Comparison of ENCODE assay signal across 24 mouse cellular contexts in the genomic region with DNA sequence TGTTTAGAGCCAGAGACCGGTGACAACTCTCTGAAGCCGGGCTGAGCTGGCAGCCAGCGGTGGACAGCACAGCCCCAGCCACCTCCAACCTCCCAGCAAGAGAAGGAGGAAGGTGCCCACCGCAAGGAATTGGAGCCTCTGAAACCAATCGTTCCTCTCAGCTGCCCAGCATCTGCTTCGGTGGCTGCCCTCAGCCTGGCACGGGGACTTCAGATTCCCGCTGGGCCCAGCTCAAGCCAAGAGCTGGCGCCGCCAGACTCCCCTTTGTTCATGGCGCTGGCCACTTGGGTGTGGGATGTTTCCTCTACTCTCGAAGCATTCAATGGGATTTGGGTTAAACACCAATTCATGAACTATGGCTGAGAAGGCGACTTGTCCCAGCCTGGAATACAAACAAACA.
DNase-seq lines count a peak whose midpoint lies in the region; ATAC-seq lines count a peak whose summit lies in the region.
"Had no signal": no experiment of that assay in that cellular context is flagged by ENCODE, and none has a peak within 500 bp of the region (broad histone marks: within the 10 kb centered on the region; RNA-seq: fewer than 3 reads in every experiment).

No protein-coding gene starts in this region.

- DNase-seq in gastrocnemius, postnatal 10 days = peak; percentile 20
- DNase-seq in gastrocnemius, adult 18-20 months (ENCODE audit: low spot score) = no peak
- DNase-seq in hindbrain, embryonic 14.5 days (ENCODE audit: low spot score) = no peak
- no peak for DNase-seq in midbrain, embryonic 10.5 days (ENCODE audit: low spot score)
- DNase-seq: adrenal gland, postnatal 25 days; B cell, adult 2 months; cerebellum, adult 8-10 months; kidney, adult 11 months; kidney, postnatal 14 days; liver, postnatal 0 days; lung, postnatal 36 days; retina, postnatal 1 day; right cerebral cortex, postnatal 25 days had no signal

- no peaks in the 10 kb centered on the region for H3K4me1 ChIP-seq in hindbrain, embryonic 15.5 days (replicated peaks)
- no peaks in the 10 kb centered on the region for H3K4me1 ChIP-seq in hindbrain, embryonic 14.5 days (replicated peaks; ENCODE audit: control insufficient read depth, insufficient read depth, low read length)
- no peaks in the 10 kb centered on the region for H3K4me1 ChIP-seq in midbrain, embryonic 10.5 days
- no peaks in the 10 kb centered on the region for H3K4me1 ChIP-seq in midbrain, embryonic 16.5 days (ENCODE audit: control insufficient read depth, insufficient read depth, low read length)
- H3K4me1 ChIP-seq: forebrain, embryonic 12.5 days; liver, embryonic 12.5 days; midbrain, embryonic 13.5 days; neural tube, embryonic 15.5 days; stomach, embryonic 15.5 days had no signal

- H3K4me2 ChIP-seq in hindbrain, embryonic 15.5 days = no peak overlapping the region
- no peak overlapping the region for H3K4me2 ChIP-seq in hindbrain, embryonic 14.5 days (replicated peaks)
- no peak overlapping the region for H3K4me2 ChIP-seq in midbrain, embryonic 16.5 days (ENCODE audit: low read length)
- H3K4me2 ChIP-seq: forebrain, embryonic 12.5 days; heart, embryonic 11.5 days; liver, embryonic 12.5 days; midbrain, embryonic 13.5 days; neural tube, embryonic 15.5 days; stomach, embryonic 15.5 days had no signal

- H3K27me3 ChIP-seq in hindbrain, embryonic 15.5 days = no peaks in the 10 kb centered on the region
- no peaks in the 10 kb centered on the region for H3K27me3 ChIP-seq in hindbrain, embryonic 14.5 days (ENCODE audit: control insufficient read depth, insufficient read depth, low read length)
- no peaks in the 10 kb centered on the region for H3K27me3 ChIP-seq in midbrain, embryonic 10.5 days (ENCODE audit: low read depth, poor library complexity, severe bottlenecking)
- H3K27me3 ChIP-seq in midbrain, embryonic 16.5 days (ENCODE audit: control insufficient read depth, insufficient read depth, low read depth, low read length) = no peaks in the 10 kb centered on the region
- H3K27me3 ChIP-seq: forebrain, embryonic 12.5 days; liver, embryonic 12.5 days; midbrain, embryonic 13.5 days; neural tube, embryonic 15.5 days; stomach, embryonic 15.5 days had no signal

- WGBS in hindbrain, embryonic 15.5 days = 77% methylated on average over 13 of the region's 13 CpGs
- 79% methylated on average over 13 of the region's 13 CpGs for WGBS in hindbrain, embryonic 14.5 days
- 86% methylated on average over 13 of the region's 13 CpGs for WGBS in midbrain, embryonic 10.5 days
- WGBS in midbrain, embryonic 16.5 days = 83% methylated on average over 13 of the region's 13 CpGs

- H3K9me3 ChIP-seq in hindbrain, embryonic 15.5 days = no peaks in the 10 kb centered on the region
- H3K9me3 ChIP-seq in hindbrain, embryonic 14.5 days (ENCODE audit: control insufficient read depth, low read length) = no peaks in the 10 kb centered on the region
- H3K9me3 ChIP-seq in midbrain, embryonic 10.5 days (replicated peaks) = no peaks in the 10 kb centered on the region
- H3K9me3 ChIP-seq in midbrain, embryonic 16.5 days (replicated peaks; ENCODE audit: control insufficient read depth, low read length, poor library complexity, severe bottlenecking) = no peaks in the 10 kb centered on the region
- H3K9me3 ChIP-seq: forebrain, embryonic 12.5 days; liver, embryonic 12.5 days; midbrain, embryonic 13.5 days; neural tube, embryonic 15.5 days; stomach, embryonic 15.5 days had no signal

- no peak overlapping the region for H3K9ac ChIP-seq in hindbrain, embryonic 15.5 days
- H3K9ac ChIP-seq in hindbrain, embryonic 14.5 days = no peak overlapping the region
- no peak overlapping the region for H3K9ac ChIP-seq in midbrain, embryonic 16.5 days (ENCODE audit: low read depth, low read length)
- H3K9ac ChIP-seq: forebrain, embryonic 12.5 days; liver, embryonic 12.5 days; liver, postnatal 0 days; midbrain, embryonic 13.5 days; neural tube, embryonic 15.5 days; stomach, embryonic 15.5 days had no signal

- H3K27ac ChIP-seq in hindbrain, embryonic 15.5 days (replicated peaks) = no peak overlapping the region
- no peak overlapping the region for H3K27ac ChIP-seq in hindbrain, embryonic 14.5 days
- 0 out of 2 replicates have a peak overlapping the region, but pooled peaks have one; percentile 23 for H3K27ac ChIP-seq in midbrain, embryonic 10.5 days (replicated peaks)
- H3K27ac ChIP-seq in midbrain, embryonic 16.5 days (ENCODE audit: low read length) = no peak overlapping the region
- H3K27ac ChIP-seq: forebrain, embryonic 12.5 days; left cerebral cortex, adult 2 months; liver, embryonic 12.5 days; midbrain, embryonic 13.5 days; neural tube, embryonic 15.5 days; stomach, embryonic 15.5 days had no signal

- no peak overlapping the region for H3K4me3 ChIP-seq in hindbrain, embryonic 15.5 days
- H3K4me3 ChIP-seq in hindbrain, embryonic 14.5 days (replicated peaks; ENCODE audit: low read length) = no peak overlapping the region
- no peak overlapping the region for H3K4me3 ChIP-seq in midbrain, embryonic 10.5 days
- no peak overlapping the region for H3K4me3 ChIP-seq in midbrain, embryonic 16.5 days (ENCODE audit: low read depth, low read length)
- H3K4me3 ChIP-seq: erythroblast, embryonic 14.5 days; forebrain, embryonic 12.5 days; left cerebral cortex, adult 2 months; liver, embryonic 12.5 days; midbrain, embryonic 13.5 days; neural tube, embryonic 15.5 days; stomach, embryonic 15.5 days had no signal

- 0 out of 2 replicates have a peak, but pooled peaks have one; percentile 19 for ATAC-seq in hindbrain, embryonic 15.5 days (ENCODE audit: low FRiP score, low read depth)
- no peak for ATAC-seq in hindbrain, embryonic 14.5 days (ENCODE audit: low FRiP score)
- ATAC-seq in midbrain, embryonic 16.5 days = no peak
- ATAC-seq: inflammation-experienced regulatory T-cells, adult 6 months; liver, embryonic 12.5 days; liver, postnatal 0 days; midbrain, embryonic 13.5 days had no signal

- no peaks in the 10 kb centered on the region for H3K36me3 ChIP-seq in hindbrain, embryonic 15.5 days
- no peaks in the 10 kb centered on the region for H3K36me3 ChIP-seq in hindbrain, embryonic 14.5 days (replicated peaks; ENCODE audit: control insufficient read depth, insufficient read depth)
- H3K36me3 ChIP-seq in midbrain, embryonic 10.5 days = no peaks in the 10 kb centered on the region
- H3K36me3 ChIP-seq in midbrain, embryonic 16.5 days (ENCODE audit: control insufficient read depth, insufficient read depth, low read length) = no peaks in the 10 kb centered on the region
- H3K36me3 ChIP-seq: forebrain, embryonic 12.5 days; liver, embryonic 12.5 days; midbrain, embryonic 13.5 days; neural tube, embryonic 15.5 days; stomach, embryonic 15.5 days had no signal
